Mouse (Mus musculus) lung, embryonic 15.5 days (tissue): ENCODE data around the gene Cela3a. TPM values are rescaled to one million over a fixed set of nuclear protein-coding genes. Genes with fewer than 3 reads are reported as not detected.

Experiments used
- polyA plus RNA-seq: library from polyadenylated mRNA; unstranded; fragments of >200 nt; fragmentation: Nextera tagmentation; extraction: Ambion mirVana; gene quantifications from 2 replicates; pipeline ENCODE4 v1.2.1, GENCODE M21; 2015

Gene Cela3a
- polyA plus RNA-seq, 1 experiment from 2014 or later = not detected

Other genes starting within 250 kb of the Cela3a start
- 1.8 and 1.9 TPM in 2 replicates for gene Wnt4, start 132.3 kb downstream of the Cela3a start, polyA plus RNA-seq
- gene Cdc42, start 52.1 kb downstream of the Cela3a start, polyA plus RNA-seq = 701 and 709 TPM in 2 replicates
- 0.16 and 0.94 TPM in 2 replicates for gene Cela3b, start 20.7 kb upstream of the Cela3a start, polyA plus RNA-seq
- gene 1700013G24Rik, start 43.5 kb upstream of the Cela3a start, polyA plus RNA-seq = not detected in 2 replicates
- 32.0 and 32.1 TPM in 2 replicates for gene Hspg2, start 59.0 kb upstream of the Cela3a start, polyA plus RNA-seq
- 0.41 TPM in 1 of 2 replicates, not detected in the other for gene Ldlrad2, start 164.8 kb upstream of the Cela3a start, polyA plus RNA-seq
- gene Usp48, start 184.0 kb upstream of the Cela3a start, polyA plus RNA-seq = 65.8 and 66.6 TPM in 2 replicates